Mouse (Mus musculus): ENCODE results near the gene Asb2. TPM values are rescaled to one million over a fixed set of nuclear protein-coding genes. Genes with fewer than 3 reads are reported as not detected.

The Asb2 gene
- polyA plus RNA-seq, 1 experiment from 2014 or later, result 1.2 TPM

DNA sequence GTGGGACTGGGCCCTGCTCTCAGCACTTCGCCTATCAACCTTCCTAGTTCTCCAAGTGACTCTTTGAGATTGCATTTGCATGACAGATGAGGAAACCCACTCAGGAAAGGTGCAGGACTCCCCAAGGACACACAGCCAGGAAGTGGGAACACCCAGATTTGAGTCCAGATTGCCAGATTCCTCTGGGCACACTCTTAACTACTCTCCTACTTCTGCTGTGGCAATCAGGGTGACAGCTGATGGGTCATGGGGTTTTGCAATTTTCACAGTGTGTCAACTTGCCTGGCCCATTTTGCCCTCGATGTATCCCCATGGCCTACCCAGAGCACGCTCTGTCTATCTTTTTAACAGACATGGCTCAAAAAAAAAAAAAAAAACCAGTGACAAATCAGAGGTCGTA lies 29.2 kb downstream of the Asb2 start:
- no peak for ATAC-seq (replicated peaks; ENCODE audit: insufficient number of reproducible peaks, low FRiP score, low TSS enrichment, low read depth)
- Histone ChIP-seq H3K4me3 (ENCODE audit: low read depth, low read length) (no peak overlapping the region), H3K27ac (replicated peaks; ENCODE audit: low read depth, low read length) (no peak overlapping the region), H3K4me2 (ENCODE audit: low read depth, low read length) (no peak overlapping the region), H3K9ac (replicated peaks; ENCODE audit: low read length) (no peak overlapping the region), H3K27me3 (ENCODE audit: control insufficient read depth, insufficient read depth, low read length) (peaks cover 8% of the 10 kb centered on the region; the same call in 1 of the 2 replicates), H3K4me1 (ENCODE audit: control insufficient read depth, insufficient read depth, low read length) (no peaks in the 10 kb centered on the region), H3K9me3 (replicated peaks; ENCODE audit: control insufficient read depth, low read length) (no peaks in the 10 kb centered on the region), H3K36me3 (replicated peaks; ENCODE audit: control insufficient read depth, insufficient read depth, low read depth, low read length) (no peaks in the 10 kb centered on the region)
- 49% methylated on average over 4 of the region's 4 CpGs for WGBS
- no peak for DNase-seq (ENCODE audit: low spot score)

GRCm38 (mm10) chr12:103325156-103325857 lies 30.5 kb downstream of the Asb2 start:
- ATAC-seq (replicated peaks; ENCODE audit: insufficient number of reproducible peaks, low FRiP score, low TSS enrichment, low read depth), result peak; percentile 95
- Histone ChIP-seq H3K4me1 (ENCODE audit: control insufficient read depth, insufficient read depth, low read length) (no peaks in the 10 kb centered on the region), H3K27me3 (ENCODE audit: control insufficient read depth, insufficient read depth, low read length) (peaks cover 8% of the 10 kb centered on the region; the same call in 1 of the 2 replicates), H3K4me3 (ENCODE audit: low read depth, low read length) (peak overlapping the region; percentile 30), H3K36me3 (replicated peaks; ENCODE audit: control insufficient read depth, insufficient read depth, low read depth, low read length) (no peaks in the 10 kb centered on the region), H3K9me3 (replicated peaks; ENCODE audit: control insufficient read depth, low read length) (no peaks in the 10 kb centered on the region), H3K4me2 (ENCODE audit: low read depth, low read length) (peak overlapping the region; percentile 63), H3K27ac (replicated peaks; ENCODE audit: low read depth, low read length) (no peak overlapping the region), H3K9ac (replicated peaks; ENCODE audit: low read length) (peak overlapping the region; percentile 48)
- peak; percentile 95 for DNase-seq (ENCODE audit: low spot score)
- WGBS, result 9% methylated on average over 60 of the region's 60 CpGs

GRCm38 (mm10) chr12:103322801-103323200 lies 33.0 kb downstream of the Asb2 start:
- no peak overlapping the region for H3K4me2 ChIP-seq (ENCODE audit: low read depth, low read length)
- H3K4me3 ChIP-seq (ENCODE audit: low read depth, low read length), result no peak overlapping the region
- H3K9ac ChIP-seq (replicated peaks; ENCODE audit: low read length), result no peak overlapping the region
- ATAC-seq (replicated peaks; ENCODE audit: insufficient number of reproducible peaks, low FRiP score, low TSS enrichment, low read depth) (no peak), DNase-seq (ENCODE audit: low spot score) (peak; percentile 31)
- H3K4me1 ChIP-seq (ENCODE audit: control insufficient read depth, insufficient read depth, low read length), result peaks cover 3% of the 10 kb centered on the region; the same call in 1 of the 2 replicates
- 43% methylated on average over 3 of the region's 3 CpGs for WGBS
- peaks cover 8% of the 10 kb centered on the region; the same call in 1 of the 2 replicates for H3K27me3 ChIP-seq (ENCODE audit: control insufficient read depth, insufficient read depth, low read length)
- H3K27ac ChIP-seq (replicated peaks; ENCODE audit: low read depth, low read length), result no peak overlapping the region
- no peaks in the 10 kb centered on the region for H3K36me3 ChIP-seq (replicated peaks; ENCODE audit: control insufficient read depth, insufficient read depth, low read depth, low read length)
- no peaks in the 10 kb centered on the region for H3K9me3 ChIP-seq (replicated peaks; ENCODE audit: control insufficient read depth, low read length)

- Histone ChIP-seq H3K27me3 (ENCODE audit: control insufficient read depth, insufficient read depth, low read length) (peaks cover 9% of the 10 kb centered on the region; the same call in 1 of the 2 replicates), H3K4me2 (ENCODE audit: low read depth, low read length) (peak overlapping the region; percentile 19), H3K4me1 (ENCODE audit: control insufficient read depth, insufficient read depth, low read length) (peaks cover 11% of the 10 kb centered on the region), H3K9me3 (replicated peaks; ENCODE audit: control insufficient read depth, low read length) (no peaks in the 10 kb centered on the region), H3K9ac (replicated peaks; ENCODE audit: low read length) (no peak overlapping the region), H3K27ac (replicated peaks; ENCODE audit: low read depth, low read length) (no peak overlapping the region), H3K4me3 (ENCODE audit: low read depth, low read length) (0 out of 2 replicates have a peak overlapping the region, but pooled peaks have one; percentile 6), H3K36me3 (replicated peaks; ENCODE audit: control insufficient read depth, insufficient read depth, low read depth, low read length) (no peaks in the 10 kb centered on the region)
- DNase-seq (ENCODE audit: low spot score) (no peak), ATAC-seq (replicated peaks; ENCODE audit: insufficient number of reproducible peaks, low FRiP score, low TSS enrichment, low read depth) (no peak)
- 36% methylated on average over 20 of the region's 20 CpGs for WGBS
Observed at GRCm38 (mm10) chr12:103315831-103316545, 39.8 kb downstream of the Asb2 start.

- H3K9ac ChIP-seq (replicated peaks; ENCODE audit: low read length), result peak overlapping the region; percentile 41; the same call in 1 of the 2 replicates
- peak overlapping the region; percentile 52 for H3K4me2 ChIP-seq (ENCODE audit: low read depth, low read length)
- DNase-seq (ENCODE audit: low spot score) (peak; percentile 57), ATAC-seq (replicated peaks; ENCODE audit: insufficient number of reproducible peaks, low FRiP score, low TSS enrichment, low read depth) (peak; percentile 66)
- WGBS, result 4% methylated on average over 25 of the region's 25 CpGs
- H3K9me3 ChIP-seq (replicated peaks; ENCODE audit: control insufficient read depth, low read length), result no peaks in the 10 kb centered on the region
- H3K4me3 ChIP-seq (ENCODE audit: low read depth, low read length), result 0 out of 2 replicates have a peak overlapping the region, but pooled peaks have one; percentile 12
- no peaks in the 10 kb centered on the region for H3K36me3 ChIP-seq (replicated peaks; ENCODE audit: control insufficient read depth, insufficient read depth, low read depth, low read length)
- peaks cover 9% of the 10 kb centered on the region; the same call in 1 of the 2 replicates for H3K27me3 ChIP-seq (ENCODE audit: control insufficient read depth, insufficient read depth, low read length)
- peaks cover 11% of the 10 kb centered on the region for H3K4me1 ChIP-seq (ENCODE audit: control insufficient read depth, insufficient read depth, low read length)
- H3K27ac ChIP-seq (replicated peaks; ENCODE audit: low read depth, low read length), result no peak overlapping the region; the same call in 1 of the 2 replicates
Observed at GRCm38 (mm10) chr12:103314640-103315361, 41.0 kb downstream of the Asb2 start.

- no peak overlapping the region for H3K27ac ChIP-seq (replicated peaks; ENCODE audit: low read depth, low read length)
- peak; percentile 11 for DNase-seq (ENCODE audit: low spot score)
- peaks cover 11% of the 10 kb centered on the region for H3K4me1 ChIP-seq (ENCODE audit: control insufficient read depth, insufficient read depth, low read length)
- WGBS, result 43% methylated on average over 21 of the region's 21 CpGs
- no peak overlapping the region; the same call in 1 of the 2 replicates for H3K9ac ChIP-seq (replicated peaks; ENCODE audit: low read length)
- no peaks in the 10 kb centered on the region for H3K9me3 ChIP-seq (replicated peaks; ENCODE audit: control insufficient read depth, low read length)
- peaks cover 9% of the 10 kb centered on the region; the same call in 1 of the 2 replicates for H3K27me3 ChIP-seq (ENCODE audit: control insufficient read depth, insufficient read depth, low read length)
- peak; percentile 32; the same call in 1 of the 2 replicates for ATAC-seq (replicated peaks; ENCODE audit: insufficient number of reproducible peaks, low FRiP score, low TSS enrichment, low read depth)
- no peak overlapping the region for H3K4me3 ChIP-seq (ENCODE audit: low read depth, low read length)
- no peak overlapping the region; the same call in 1 of the 2 replicates for H3K4me2 ChIP-seq (ENCODE audit: low read depth, low read length)
- no peaks in the 10 kb centered on the region for H3K36me3 ChIP-seq (replicated peaks; ENCODE audit: control insufficient read depth, insufficient read depth, low read depth, low read length)
Observed at GRCm38 (mm10) chr12:103313871-103314639, 41.7 kb downstream of the Asb2 start.

- Histone ChIP-seq H3K27me3 (ENCODE audit: control insufficient read depth, insufficient read depth, low read length) (peaks cover 9% of the 10 kb centered on the region; the same call in 1 of the 2 replicates), H3K4me3 (ENCODE audit: low read depth, low read length) (no peak overlapping the region), H3K4me1 (ENCODE audit: control insufficient read depth, insufficient read depth, low read length) (peaks cover 8% of the 10 kb centered on the region), H3K27ac (replicated peaks; ENCODE audit: low read depth, low read length) (no peak overlapping the region), H3K4me2 (ENCODE audit: low read depth, low read length) (no peak overlapping the region), H3K9me3 (replicated peaks; ENCODE audit: control insufficient read depth, low read length) (no peaks in the 10 kb centered on the region), H3K9ac (replicated peaks; ENCODE audit: low read length) (no peak overlapping the region), H3K36me3 (replicated peaks; ENCODE audit: control insufficient read depth, insufficient read depth, low read depth, low read length) (no peaks in the 10 kb centered on the region)
- 75% methylated on average over 6 of the region's 6 CpGs for WGBS
- DNase-seq (ENCODE audit: low spot score), result no peak
- no peak for ATAC-seq (replicated peaks; ENCODE audit: insufficient number of reproducible peaks, low FRiP score, low TSS enrichment, low read depth)
Observed at GRCm38 (mm10) chr12:103313274-103313673, 42.5 kb downstream of the Asb2 start.

Measured in embryonic facial prominence, embryonic 11.5 days (tissue).